Mouse (Mus musculus) MEL (cell line): ENCODE measurements around the gene Tufm.

Source experiments
- CHD1 ChIP-seq: IDR thresholded peaks from 2 replicates; pipeline ENCODE4 v1.6.1; 2012; ENCODE audit warnings: low read depth, mild to moderate bottlenecking, inconsistent platforms, low read length, improper control_type of control experiment
- POLR2A ChIP-seq, 2 experiments: IDR thresholded peaks; 2 replicates each; pipeline ENCODE4 v1.6.1; 2011 to 2012; ENCODE audit warnings: low read length in 2 of 2, mild to moderate bottlenecking in 2 of 2, control low read depth in 1 of 2, improper control_type of control experiment in 1 of 2, low read depth in 1 of 2, moderate library complexity in 1 of 2; ENCODE audit not compliant: control insufficient read depth in 1 of 2, insufficient read depth in 1 of 2, poor library complexity in 1 of 2
- TAL1 ChIP-seq: IDR thresholded peaks from 2 replicates; pipeline ENCODE4 v1.6.1; 2012; ENCODE audit warnings: mild to moderate bottlenecking, inconsistent platforms, low read length, moderate library complexity, mixed read lengths

- TF ChIP-seq POLR2A (IDR thresholded peaks at IDR 0.05; ENCODE audit: control insufficient read depth in 1 of 2, insufficient read depth in 1 of 2, low read depth in 1 of 2, low read length in 2 of 2, poor library complexity in 1 of 2) = no peak; a peak in 2 of 4 replicates
- no peak for TF ChIP-seq TAL1
- TF ChIP-seq CHD1 = no peak
Observed at GRCm38 (mm10) chr7:126497966-126498365, 10.8 kb downstream of the Tufm start.
